Mouse (Mus musculus): ENCODE results near the gene Rfx8.

Rfx8 gene

GRCm38 (mm10) chr1:39645905-39646759 is 74.7 kb downstream of the Rfx8 start:
- DNase-seq (ENCODE audit: low spot score) = no peak

- DNase-seq (ENCODE audit: low spot score) = no peak
These were observed 76.5 kb downstream of the Rfx8 start for GRCm38 (mm10) chr1:39644333-39644732.

- no peak for DNase-seq (ENCODE audit: low spot score)
These were observed 79.1 kb downstream of the Rfx8 start for GRCm38 (mm10) chr1:39641667-39642066.

- no peak for DNase-seq (ENCODE audit: low spot score)
These were observed 83.7 kb downstream of the Rfx8 start for GRCm38 (mm10) chr1:39637139-39637538.

DNA sequence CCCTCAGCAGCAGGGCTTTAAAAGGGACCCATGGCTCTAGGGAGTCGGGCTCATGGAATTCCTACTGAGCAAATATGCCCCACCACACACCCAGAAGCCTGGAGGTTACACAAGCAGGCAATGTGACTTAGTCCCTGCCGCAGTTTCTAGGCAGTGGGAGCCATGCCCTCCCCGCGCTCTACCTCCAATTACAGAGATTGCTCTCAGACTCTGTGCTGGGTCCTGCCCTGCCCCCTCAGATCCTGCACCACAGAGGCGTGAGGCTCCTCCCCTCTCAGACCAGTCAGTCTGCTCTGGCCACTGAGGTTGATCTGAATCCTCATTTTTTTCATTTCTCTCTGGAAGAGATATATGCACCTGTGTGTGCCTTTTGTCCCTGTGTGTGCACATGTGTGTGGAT is 84.1 kb downstream of the Rfx8 start:
- DNase-seq (ENCODE audit: low spot score) = peak; percentile 49

DNA sequence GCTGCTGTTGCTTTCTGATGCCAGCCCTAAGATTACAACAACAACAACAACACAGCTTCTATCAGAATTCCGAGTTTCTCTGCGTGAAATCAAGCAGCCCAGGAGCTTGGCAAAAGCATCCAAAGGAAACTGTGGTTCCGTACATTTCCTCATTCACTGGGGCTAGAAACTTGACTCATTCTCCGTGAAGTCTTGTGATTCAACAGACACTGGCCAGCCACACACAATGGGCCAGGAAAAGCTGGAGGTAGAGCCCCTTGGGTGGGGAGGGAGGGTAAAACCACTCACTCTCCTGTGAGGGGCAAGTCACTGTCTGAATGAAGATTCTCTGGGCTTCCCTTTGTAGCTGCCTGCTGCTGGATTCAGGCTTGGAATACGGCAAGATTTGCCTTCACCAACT is 84.6 kb downstream of the Rfx8 start:
- DNase-seq (ENCODE audit: low spot score) = no peak

DNA sequence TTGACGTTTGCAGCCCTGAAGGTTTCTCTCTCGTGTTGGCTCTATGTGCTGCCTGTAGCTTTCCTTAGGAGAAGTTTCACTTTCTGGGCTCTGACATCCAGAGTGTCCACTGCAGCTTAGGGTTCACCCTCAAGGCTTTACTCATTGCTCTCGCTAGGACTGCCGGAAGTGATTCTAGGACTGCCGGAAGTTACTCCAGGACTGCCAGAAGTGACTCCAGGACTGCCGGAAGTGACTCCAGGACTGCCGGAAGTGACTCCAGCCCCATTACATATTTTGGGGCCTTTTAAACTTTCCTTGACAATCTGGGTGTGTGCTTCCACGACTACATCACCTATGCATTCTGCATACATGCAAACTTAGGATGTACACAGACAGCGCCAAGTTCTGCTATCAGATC is 92.2 kb downstream of the Rfx8 start:
- no peak for DNase-seq (ENCODE audit: low spot score)

DNA sequence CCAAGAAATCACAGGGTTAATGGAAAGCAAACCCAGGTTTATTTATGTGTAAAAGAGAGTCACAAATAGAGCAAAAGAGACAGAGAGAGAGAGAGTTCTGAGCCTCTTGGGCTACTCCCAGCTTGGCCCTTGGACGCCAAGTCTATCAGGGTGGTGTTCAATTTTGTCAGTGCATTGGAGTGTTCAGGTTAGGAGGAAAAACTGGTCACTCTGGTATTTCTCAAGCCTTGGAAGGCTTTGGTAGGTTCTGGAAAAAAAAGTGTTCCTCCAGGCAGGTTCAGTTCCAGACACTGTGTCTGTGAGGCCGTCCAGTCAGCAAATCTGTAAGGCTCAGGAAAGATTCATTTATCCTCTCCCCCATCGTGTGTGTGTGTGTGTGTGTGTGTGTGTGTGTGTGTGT is 95.3 kb downstream of the Rfx8 start:
- DNase-seq (ENCODE audit: low spot score) = no peak

- DNase-seq (ENCODE audit: low spot score) = no peak
These were observed 97.1 kb downstream of the Rfx8 start for GRCm38 (mm10) chr1:39623729-39624128.

- DNase-seq (ENCODE audit: low spot score) = no peak
These were observed 97.7 kb downstream of the Rfx8 start for GRCm38 (mm10) chr1:39623106-39623505.

DNA sequence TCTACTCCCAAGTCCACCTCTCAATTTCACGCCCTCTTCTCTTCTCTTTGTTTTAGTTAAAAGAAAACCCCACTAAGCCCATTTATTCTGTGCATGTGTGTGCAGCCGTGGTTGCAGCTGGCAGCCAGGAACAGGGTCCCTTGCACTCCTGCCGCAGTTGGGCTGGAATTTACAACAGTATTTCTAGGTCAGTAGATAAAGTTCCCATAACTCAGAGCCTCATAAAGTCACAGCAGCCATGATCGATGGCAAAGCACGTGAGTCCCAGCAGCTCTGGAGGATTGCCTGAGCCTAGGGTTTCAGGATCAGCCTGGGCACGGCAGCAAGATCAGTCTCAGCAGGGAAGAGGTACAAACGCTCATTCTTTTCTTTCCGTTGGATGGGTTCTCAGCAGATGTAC is 102.3 kb downstream of the Rfx8 start:
- peak; percentile 22 for DNase-seq (ENCODE audit: low spot score)

- DNase-seq (ENCODE audit: low spot score) = no peak
These were observed 105.3 kb downstream of the Rfx8 start for GRCm38 (mm10) chr1:39615526-39615925.
